Mouse (Mus musculus): ENCODE measurements around the gene Cplx3. TPM values are rescaled to one million over a fixed set of nuclear protein-coding genes. Genes with fewer than 3 reads are reported as not detected.

The Cplx3 gene
- polyA plus RNA-seq, 1 experiment from 2014 or later, result not detected

- Histone ChIP-seq H3K4me3 (ENCODE audit: low read depth, low read length) (peak overlapping the region; percentile 13), H3K27ac (ENCODE audit: low read depth) (peak overlapping the region; percentile 88), H3K4me2 (ENCODE audit: low read depth, low read length) (peak overlapping the region; percentile 69), H3K36me3 (replicated peaks; ENCODE audit: insufficient read depth, low read length) (peaks cover 6% of the 10 kb centered on the region), H3K4me1 (ENCODE audit: insufficient read depth) (peaks cover 84% of the 10 kb centered on the region), H3K9me3 (ENCODE audit: low read length) (no peaks in the 10 kb centered on the region), H3K9ac (replicated peaks) (peak overlapping the region; percentile 54), H3K27me3 (ENCODE audit: insufficient read depth, low read length) (no peaks in the 10 kb centered on the region)
- 42% methylated on average over 5 of the region's 5 CpGs for WGBS (ENCODE audit: insufficient replicate concordance)
- no peak for TF ChIP-seq CTCF (IDR thresholded peaks at IDR 0.05; ENCODE audit: low read depth)
- TF ChIP-seq EP300 (IDR thresholded peaks at IDR 0.05; ENCODE audit: low read depth), result no peak
- ATAC-seq, result no peak
- DNase-seq, result no peak
Measured at GRCm38 (mm10) chr9:57639661-57640328, 33.7 kb upstream of the Cplx3 start.

GRCm38 (mm10) chr9:57638651-57639459 lies 32.8 kb upstream of the Cplx3 start:
- Histone ChIP-seq H3K27ac (ENCODE audit: low read depth) (peak overlapping the region; percentile 88), H3K27me3 (ENCODE audit: insufficient read depth, low read length) (no peaks in the 10 kb centered on the region), H3K36me3 (replicated peaks; ENCODE audit: insufficient read depth, low read length) (peaks cover 12% of the 10 kb centered on the region), H3K4me2 (ENCODE audit: low read depth, low read length) (peak overlapping the region; percentile 69), H3K4me3 (ENCODE audit: low read depth, low read length) (peak overlapping the region; percentile 9; the same call in 1 of the 2 replicates), H3K9me3 (ENCODE audit: low read length) (no peaks in the 10 kb centered on the region), H3K4me1 (ENCODE audit: insufficient read depth) (peaks cover 85% of the 10 kb centered on the region), H3K9ac (replicated peaks) (peak overlapping the region; percentile 54)
- no peak for TF ChIP-seq CTCF (IDR thresholded peaks at IDR 0.05; ENCODE audit: low read depth)
- no peak for TF ChIP-seq EP300 (IDR thresholded peaks at IDR 0.05; ENCODE audit: low read depth)
- WGBS (ENCODE audit: insufficient replicate concordance), result 14% methylated on average over 8 of the region's 8 CpGs
- peak; percentile 85 for DNase-seq
- ATAC-seq, result peak; percentile 73

GRCm38 (mm10) chr9:57637741-57638322 lies 31.8 kb upstream of the Cplx3 start:
- TF ChIP-seq CTCF (IDR thresholded peaks at IDR 0.05; ENCODE audit: low read depth) (no peak), EP300 (IDR thresholded peaks at IDR 0.05; ENCODE audit: low read depth) (peak; percentile 34; the same call in 1 of the 2 replicates)
- WGBS (ENCODE audit: insufficient replicate concordance), result 7% methylated on average over 6 of the region's 6 CpGs
- peak overlapping the region; percentile 69 for H3K4me2 ChIP-seq (ENCODE audit: low read depth, low read length)
- peak overlapping the region; percentile 88 for H3K27ac ChIP-seq (ENCODE audit: low read depth)
- H3K4me3 ChIP-seq (ENCODE audit: low read depth, low read length), result no peak overlapping the region
- H3K27me3 ChIP-seq (ENCODE audit: insufficient read depth, low read length), result no peaks in the 10 kb centered on the region
- H3K9ac ChIP-seq (replicated peaks), result 0 out of 2 replicates have a peak overlapping the region, but pooled peaks have one; percentile 34
- peaks cover 77% of the 10 kb centered on the region for H3K4me1 ChIP-seq (ENCODE audit: insufficient read depth)
- H3K9me3 ChIP-seq (ENCODE audit: low read length), result no peaks in the 10 kb centered on the region
- peak; percentile 67 for DNase-seq
- peaks cover 16% of the 10 kb centered on the region for H3K36me3 ChIP-seq (replicated peaks; ENCODE audit: insufficient read depth, low read length)
- peak; percentile 33 for ATAC-seq

GRCm38 (mm10) chr9:57637272-57637671 lies 31.2 kb upstream of the Cplx3 start:
- H3K4me1 ChIP-seq (ENCODE audit: insufficient read depth), result peaks cover 72% of the 10 kb centered on the region
- no peak overlapping the region for H3K4me3 ChIP-seq (ENCODE audit: low read depth, low read length)
- DNase-seq (no peak), ATAC-seq (no peak)
- H3K36me3 ChIP-seq (replicated peaks; ENCODE audit: insufficient read depth, low read length), result peaks cover 15% of the 10 kb centered on the region
- peak overlapping the region; percentile 69 for H3K4me2 ChIP-seq (ENCODE audit: low read depth, low read length)
- H3K9me3 ChIP-seq (ENCODE audit: low read length), result no peaks in the 10 kb centered on the region
- peak overlapping the region; percentile 88 for H3K27ac ChIP-seq (ENCODE audit: low read depth)
- 0 out of 2 replicates have a peak overlapping the region, but pooled peaks have one; percentile 34 for H3K9ac ChIP-seq (replicated peaks)
- TF ChIP-seq EP300 (IDR thresholded peaks at IDR 0.05; ENCODE audit: low read depth) (no peak), CTCF (IDR thresholded peaks at IDR 0.05; ENCODE audit: low read depth) (no peak)
- no peaks in the 10 kb centered on the region for H3K27me3 ChIP-seq (ENCODE audit: insufficient read depth, low read length)
- WGBS (ENCODE audit: insufficient replicate concordance), result 48% methylated on average over 3 of the region's 3 CpGs

GRCm38 (mm10) chr9:57633481-57634024 lies 27.5 kb upstream of the Cplx3 start:
- Histone ChIP-seq H3K9ac (replicated peaks) (no peak overlapping the region), H3K36me3 (replicated peaks; ENCODE audit: insufficient read depth, low read length) (peaks cover 47% of the 10 kb centered on the region), H3K27ac (ENCODE audit: low read depth) (0 out of 2 replicates have a peak overlapping the region, but pooled peaks have one; percentile 5), H3K4me2 (ENCODE audit: low read depth, low read length) (no peak overlapping the region), H3K9me3 (ENCODE audit: low read length) (no peaks in the 10 kb centered on the region), H3K4me3 (ENCODE audit: low read depth, low read length) (no peak overlapping the region), H3K4me1 (ENCODE audit: insufficient read depth) (peaks cover 34% of the 10 kb centered on the region), H3K27me3 (ENCODE audit: insufficient read depth, low read length) (no peaks in the 10 kb centered on the region)
- DNase-seq, result peak; percentile 43
- TF ChIP-seq EP300 (IDR thresholded peaks at IDR 0.05; ENCODE audit: low read depth) (0 out of 2 replicates have a peak, but pooled peaks have one; percentile 16), CTCF (IDR thresholded peaks at IDR 0.05; ENCODE audit: low read depth) (peak; percentile 53)
- ATAC-seq, result peak; percentile 24
- WGBS (ENCODE audit: insufficient replicate concordance), result 43% methylated on average over 4 of the region's 4 CpGs
